Mouse (Mus musculus) stomach, embryonic 16.5 days (tissue): ENCODE measurements around the gene Lhfpl3. TPM values are rescaled to one million over a fixed set of nuclear protein-coding genes. Genes with fewer than 3 reads are reported as not detected.

Experiments
- ATAC-seq: fragments of 200-750 bp; cut with Nextera tagmentation; 2 replicates; pipeline ENCODE4 v1.8.0; 2017; ENCODE audit warnings: moderate number of reproducible peaks, moderate TSS enrichment; ENCODE audit not compliant: insufficient read depth, low FRiP score
- H3K27ac ChIP-seq: fragments of 300-500 bp; sonication (generic); 2 replicates; pipeline ENCODE4 v1.5.1; 2014; ENCODE audit warnings: low read length
- H3K27me3 ChIP-seq: fragments of 300-500 bp; sonication (generic); 2 replicates; pipeline ENCODE4 v1.6.1; 2014; ENCODE audit warnings: low read length, control low read depth, mixed read lengths; ENCODE audit not compliant: control insufficient read depth, insufficient read depth
- H3K36me3 ChIP-seq: fragments of 300-500 bp; sonication (generic); 2 replicates; pipeline ENCODE4 v1.6.1; 2014; ENCODE audit warnings: low read length; ENCODE audit not compliant: control insufficient read depth, insufficient read depth
- H3K4me1 ChIP-seq: fragments of 300-500 bp; sonication (generic); 2 replicates; pipeline ENCODE4 v1.6.1; 2014; ENCODE audit warnings: low read length, control low read depth, mixed read lengths; ENCODE audit not compliant: control insufficient read depth, insufficient read depth
- H3K4me2 ChIP-seq: fragments of 300-500 bp; sonication (generic); 2 replicates; pipeline ENCODE4 v1.6.1; 2014; ENCODE audit warnings: low read depth, low read length, mixed read lengths
- H3K4me3 ChIP-seq: fragments of 300-500 bp; sonication (generic); replicated peaks from 2 replicates; pipeline ENCODE4 v1.5.1; 2014; ENCODE audit warnings: mild to moderate bottlenecking, low read length
- H3K9ac ChIP-seq: fragments of 300-500 bp; sonication (generic); 2 replicates; pipeline ENCODE4 v1.6.1; 2014; ENCODE audit warnings: low read length
- H3K9me3 ChIP-seq: fragments of 300-500 bp; sonication (generic); replicated peaks from 2 replicates; pipeline ENCODE4 v1.6.1; 2016; ENCODE audit warnings: low read length, control low read depth; ENCODE audit not compliant: control insufficient read depth
- WGBS: fragments of 180-500 bp; shearing (Covaris S2); extraction: QIAGEN DNeasy Blood & Tissue Kit; methylation state at CpG from one replicate; pipeline ENCODE4 v1.1.7; 2014; 5-methylcytosine and 5-hydroxymethylcytosine counted together
- polyA plus RNA-seq: library from polyadenylated mRNA; unstranded; fragments of >200 nt; fragmentation: Nextera tagmentation; extraction: Ambion mirVana; gene quantifications from 2 replicates; pipeline ENCODE4 v1.2.1, GENCODE M21; 2015

Lhfpl3 gene
- polyA plus RNA-seq, 1 experiment from 2014 or later, result 0.22 TPM

GRCm38 (mm10) chr5:22897656-22898289 lies 151.9 kb downstream of the Lhfpl3 start:
- WGBS, result 58% methylated on average over 7 of the region's 7 CpGs
- no peak overlapping the region for H3K4me2 ChIP-seq
- no peaks in the 10 kb centered on the region for H3K27me3 ChIP-seq
- no peak for ATAC-seq
- H3K36me3 ChIP-seq, result no peaks in the 10 kb centered on the region
- no peak overlapping the region for H3K4me3 ChIP-seq
- H3K27ac ChIP-seq, result no peak overlapping the region
- H3K4me1 ChIP-seq, result no peaks in the 10 kb centered on the region
- no peak overlapping the region for H3K9ac ChIP-seq
- no peaks in the 10 kb centered on the region for H3K9me3 ChIP-seq

DNA sequence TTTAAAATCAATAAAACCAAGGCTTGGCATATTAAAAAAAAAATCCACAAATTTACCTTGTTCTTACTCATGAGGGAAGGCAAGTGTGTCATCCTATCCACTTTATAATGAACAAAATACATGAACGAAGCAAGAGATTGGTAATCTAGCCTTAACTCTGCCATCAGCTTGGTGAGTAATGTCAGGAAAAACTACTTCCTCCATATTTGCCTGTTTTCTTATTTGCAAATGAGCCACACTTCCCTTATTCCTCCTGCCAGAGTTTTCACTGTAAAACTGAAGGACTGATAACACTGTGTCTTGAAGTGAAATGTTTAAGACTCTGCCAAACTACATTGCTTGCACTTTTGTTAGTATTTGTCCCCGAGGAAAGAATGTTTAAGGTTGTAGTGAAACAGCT lies 152.7 kb downstream of the Lhfpl3 start:
- no peaks in the 10 kb centered on the region for H3K4me1 ChIP-seq
- no peak overlapping the region for H3K27ac ChIP-seq
- no peak overlapping the region for H3K4me3 ChIP-seq
- no peak overlapping the region for H3K4me2 ChIP-seq
- WGBS, result 58% methylated on average over 2 of the region's 2 CpGs
- ATAC-seq, result no peak
- no peak overlapping the region for H3K9ac ChIP-seq
- no peaks in the 10 kb centered on the region for H3K9me3 ChIP-seq
- no peaks in the 10 kb centered on the region for H3K27me3 ChIP-seq
- no peaks in the 10 kb centered on the region for H3K36me3 ChIP-seq

DNA sequence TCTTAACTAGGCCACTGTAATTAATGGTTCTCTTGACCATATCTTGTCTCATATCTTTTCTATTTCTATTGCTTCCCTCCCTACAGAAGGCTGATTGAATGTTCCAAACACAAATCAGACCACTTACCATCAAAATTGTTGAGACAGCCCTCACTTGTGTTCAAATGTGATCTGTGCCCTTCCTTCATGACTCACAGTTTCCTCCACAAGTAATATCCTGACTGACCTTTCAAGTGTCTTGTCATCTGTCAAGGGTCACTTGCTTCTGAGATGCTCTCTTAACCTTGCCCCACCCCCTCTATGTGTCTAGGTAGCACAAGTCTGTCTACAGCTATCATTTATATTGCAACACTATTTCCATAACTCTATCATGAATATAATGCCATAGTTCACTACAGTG lies 154.1 kb downstream of the Lhfpl3 start:
- Histone ChIP-seq H3K9me3 (no peaks in the 10 kb centered on the region), H3K9ac (no peak overlapping the region), H3K4me2 (no peak overlapping the region), H3K27ac (no peak overlapping the region), H3K27me3 (no peaks in the 10 kb centered on the region), H3K36me3 (no peaks in the 10 kb centered on the region), H3K4me3 (no peak overlapping the region), H3K4me1 (no peaks in the 10 kb centered on the region)
- no peak for ATAC-seq

DNA sequence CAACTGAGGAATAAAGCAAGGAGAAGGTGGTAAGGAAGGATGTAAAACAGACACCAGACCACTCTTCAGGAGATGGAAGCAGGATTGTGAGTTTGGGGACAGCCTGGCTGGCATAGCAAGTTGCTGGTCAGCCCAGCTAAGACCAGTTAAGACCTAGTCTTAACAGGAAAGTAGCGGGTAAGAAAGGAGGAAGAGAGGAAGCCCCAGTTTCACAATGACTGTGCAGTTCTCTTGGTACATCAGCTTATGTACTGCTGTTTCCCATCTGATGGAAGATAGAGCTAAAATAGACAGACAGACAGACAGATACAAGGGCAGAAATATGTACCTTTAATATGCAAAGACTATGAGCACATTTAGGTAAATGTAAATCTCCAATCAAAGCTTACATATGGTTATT lies 171.3 kb downstream of the Lhfpl3 start:
- Histone ChIP-seq H3K4me1 (no peaks in the 10 kb centered on the region), H3K9me3 (no peaks in the 10 kb centered on the region), H3K4me3 (no peak overlapping the region), H3K36me3 (no peaks in the 10 kb centered on the region), H3K27me3 (no peaks in the 10 kb centered on the region), H3K27ac (no peak overlapping the region), H3K4me2 (no peak overlapping the region), H3K9ac (no peak overlapping the region)
- ATAC-seq, result no peak
- WGBS, result 79% methylated on average over 1 of the region's 1 CpGs

DNA sequence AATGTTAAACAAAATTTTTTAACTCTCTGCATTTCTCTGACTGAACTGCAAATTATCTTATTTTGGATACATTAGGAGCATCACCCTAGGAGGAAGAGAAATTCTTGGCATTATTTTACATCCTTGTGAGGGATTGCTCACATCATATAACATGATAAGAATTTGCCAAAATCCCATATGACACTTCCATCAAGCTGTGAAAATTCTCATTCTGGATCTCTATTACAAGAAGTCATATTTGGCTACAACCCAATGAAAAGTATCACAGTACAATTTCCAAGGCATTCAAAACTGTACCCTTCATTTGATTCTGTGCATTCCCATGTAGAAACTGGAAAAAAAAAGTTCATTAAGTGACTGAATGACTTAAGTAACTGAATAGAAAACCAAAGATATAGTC lies 180.3 kb downstream of the Lhfpl3 start:
- no peak for ATAC-seq
- no peak overlapping the region for H3K4me3 ChIP-seq
- H3K9ac ChIP-seq, result no peak overlapping the region
- H3K9me3 ChIP-seq, result no peaks in the 10 kb centered on the region
- no peak overlapping the region for H3K4me2 ChIP-seq
- H3K36me3 ChIP-seq, result no peaks in the 10 kb centered on the region
- no peaks in the 10 kb centered on the region for H3K27me3 ChIP-seq
- no peak overlapping the region for H3K27ac ChIP-seq
- H3K4me1 ChIP-seq, result no peaks in the 10 kb centered on the region

- no peak overlapping the region for H3K4me3 ChIP-seq
- H3K9me3 ChIP-seq, result no peaks in the 10 kb centered on the region
- 40% methylated on average over 2 of the region's 2 CpGs for WGBS
- no peaks in the 10 kb centered on the region for H3K36me3 ChIP-seq
- no peak overlapping the region for H3K9ac ChIP-seq
- H3K4me1 ChIP-seq, result no peaks in the 10 kb centered on the region
- no peak overlapping the region for H3K4me2 ChIP-seq
- no peaks in the 10 kb centered on the region for H3K27me3 ChIP-seq
- no peak overlapping the region for H3K27ac ChIP-seq
- ATAC-seq, result no peak
These were observed 182.9 kb downstream of the Lhfpl3 start for GRCm38 (mm10) chr5:22928746-22929145.

DNA sequence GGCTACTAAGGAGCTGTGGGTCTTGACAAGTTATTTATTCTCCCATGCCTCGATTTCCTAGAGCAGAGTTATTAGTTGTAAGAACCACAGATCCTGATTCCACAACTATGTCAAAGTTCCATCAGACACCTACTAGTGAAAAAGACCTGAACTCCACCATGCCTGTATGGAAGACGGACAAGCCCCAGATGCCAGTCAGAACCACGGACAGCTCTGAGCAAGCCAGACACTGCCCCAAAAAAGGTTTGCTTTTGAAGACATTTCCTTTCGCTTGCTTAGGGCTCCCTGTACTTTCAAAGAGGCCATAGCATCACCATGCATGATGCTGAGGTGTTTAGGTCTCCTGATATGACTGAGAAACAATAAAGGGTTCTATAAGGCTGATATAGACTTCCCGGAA lies 197.4 kb downstream of the Lhfpl3 start:
- no peak overlapping the region for H3K9ac ChIP-seq
- no peak overlapping the region for H3K4me3 ChIP-seq
- H3K36me3 ChIP-seq, result no peaks in the 10 kb centered on the region
- no peaks in the 10 kb centered on the region for H3K9me3 ChIP-seq
- H3K27ac ChIP-seq, result no peak overlapping the region
- no peak overlapping the region for H3K4me2 ChIP-seq
- no peaks in the 10 kb centered on the region for H3K4me1 ChIP-seq
- ATAC-seq, result no peak
- 54% methylated on average over 5 of the region's 5 CpGs for WGBS
- H3K27me3 ChIP-seq, result no peaks in the 10 kb centered on the region

- 58% methylated on average over 6 of the region's 6 CpGs for WGBS
- Histone ChIP-seq H3K9ac (no peak overlapping the region), H3K4me3 (no peak overlapping the region), H3K27ac (no peak overlapping the region), H3K4me1 (no peaks in the 10 kb centered on the region), H3K27me3 (no peaks in the 10 kb centered on the region), H3K9me3 (no peaks in the 10 kb centered on the region), H3K4me2 (no peak overlapping the region), H3K36me3 (no peaks in the 10 kb centered on the region)
- ATAC-seq, result no peak
These were observed 217.4 kb downstream of the Lhfpl3 start for GRCm38 (mm10) chr5:22963300-22963699.

GRCm38 (mm10) chr5:22986771-22987170 lies 240.9 kb downstream of the Lhfpl3 start:
- 82% methylated on average over 2 of the region's 2 CpGs for WGBS
- Histone ChIP-seq H3K4me1 (no peaks in the 10 kb centered on the region), H3K36me3 (no peaks in the 10 kb centered on the region), H3K9ac (no peak overlapping the region), H3K4me3 (no peak overlapping the region), H3K27ac (no peak overlapping the region), H3K4me2 (no peak overlapping the region), H3K27me3 (no peaks in the 10 kb centered on the region), H3K9me3 (no peaks in the 10 kb centered on the region)
- no peak for ATAC-seq

DNA sequence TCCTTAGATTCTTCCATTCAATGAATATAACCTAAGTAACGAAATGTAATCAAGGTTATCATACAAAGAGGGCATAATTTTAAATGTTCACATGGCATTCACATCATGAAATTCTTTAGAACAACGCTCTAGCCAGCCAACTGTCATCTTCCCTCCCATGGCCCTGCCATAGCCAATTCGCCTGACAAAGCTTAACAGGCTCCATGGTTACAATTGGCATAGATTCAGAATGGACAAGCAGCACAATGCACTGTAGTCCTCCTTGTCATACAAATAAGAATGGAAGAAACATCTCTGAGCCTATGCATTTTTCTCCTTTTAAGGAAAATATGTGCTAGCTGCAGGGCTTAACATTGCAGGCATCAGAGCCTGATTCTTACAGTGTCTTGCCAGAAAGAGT lies 254.0 kb downstream of the Lhfpl3 start:
- no peak overlapping the region for H3K9ac ChIP-seq
- WGBS, result 74% methylated on average over 3 of the region's 3 CpGs
- no peaks in the 10 kb centered on the region for H3K27me3 ChIP-seq
- no peak overlapping the region for H3K4me3 ChIP-seq
- H3K36me3 ChIP-seq, result no peaks in the 10 kb centered on the region
- H3K9me3 ChIP-seq, result no peaks in the 10 kb centered on the region
- no peaks in the 10 kb centered on the region for H3K4me1 ChIP-seq
- H3K4me2 ChIP-seq, result no peak overlapping the region
- H3K27ac ChIP-seq, result no peak overlapping the region
- ATAC-seq, result no peak
